Mouse (Mus musculus): ENCODE measurements around the gene Tifa.

DNA sequence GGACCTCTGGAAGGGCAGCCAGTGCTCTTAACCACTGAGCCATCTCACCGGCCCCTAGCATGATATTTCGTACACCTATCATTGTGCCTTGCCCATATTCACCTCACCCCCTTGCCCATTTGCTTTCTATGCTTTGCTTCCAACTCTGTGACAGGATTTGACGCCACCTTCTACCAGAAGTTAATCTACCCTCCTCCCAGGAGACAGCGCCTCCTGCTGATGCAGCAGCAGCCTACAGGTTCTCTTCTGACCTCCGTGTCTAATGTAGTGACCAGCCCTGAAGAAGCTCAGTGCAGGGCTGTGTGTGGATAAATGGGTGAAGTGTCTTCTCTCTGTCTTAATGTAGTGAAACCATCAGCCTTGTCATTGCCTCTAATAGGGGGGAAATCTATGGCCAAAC is 25.1 kb upstream of the Tifa start:
- no peak for TF ChIP-seq CHD2 (IDR thresholded peaks at IDR 0.05; ENCODE audit: low read length)
- TF ChIP-seq ZNF384 (IDR thresholded peaks at IDR 0.05; ENCODE audit: low read depth, low read length), result no peak
- TF ChIP-seq E2F4 (IDR thresholded peaks at IDR 0.05; ENCODE audit: insufficient replicate concordance, low read depth, low read length), result no peak
- no peak for TF ChIP-seq ZKSCAN1 (IDR thresholded peaks at IDR 0.05; ENCODE audit: borderline replicate concordance, low read depth, low read length)
- TF ChIP-seq SMC3 (IDR thresholded peaks at IDR 0.05; ENCODE audit: low read depth, low read length), result no peak; the same call in 1 of the 2 replicates
- TF ChIP-seq CTCF (conservative IDR thresholded peaks at IDR 0.05 in 1 of 2, IDR thresholded peaks at IDR 0.05 in 1 of 2; ENCODE audit: low read depth in 2 of 2, low read length in 2 of 2), result peak in 1 of 2 experiments; percentile 48; a peak in 2 of 4 replicates
- TF ChIP-seq POLR2A (IDR thresholded peaks at IDR 0.05; ENCODE audit: low read depth, low read length), result no peak
- no peak for TF ChIP-seq TCF12 (IDR thresholded peaks at IDR 0.05; ENCODE audit: low read depth, low read length)

Data from CH12.LX (cell line).